Mouse (Mus musculus) gastrocnemius, postnatal 10 days (tissue): ENCODE measurements around the gene Pcnx2. TPM values are rescaled to one million over a fixed set of nuclear protein-coding genes. Genes with fewer than 3 reads are reported as not detected.
A peak's percentile ranks its signal among the peaks of the same experiment; 100 is the strongest.

Experiments
- DNase-seq: peaks from one replicate; pipeline ENCODE4 v3.0.0; 2021; ENCODE audit warnings: mixed read lengths
- total RNA-seq, 2 experiments: library from RNA; stranded (reverse); gene quantifications; 2 replicates each; pipeline ENCODE4 v1.2.3; 2021

Gene Pcnx2
- total RNA-seq, 2 experiments from 2014 or later = 0.45 to 0.59 TPM

DNA sequence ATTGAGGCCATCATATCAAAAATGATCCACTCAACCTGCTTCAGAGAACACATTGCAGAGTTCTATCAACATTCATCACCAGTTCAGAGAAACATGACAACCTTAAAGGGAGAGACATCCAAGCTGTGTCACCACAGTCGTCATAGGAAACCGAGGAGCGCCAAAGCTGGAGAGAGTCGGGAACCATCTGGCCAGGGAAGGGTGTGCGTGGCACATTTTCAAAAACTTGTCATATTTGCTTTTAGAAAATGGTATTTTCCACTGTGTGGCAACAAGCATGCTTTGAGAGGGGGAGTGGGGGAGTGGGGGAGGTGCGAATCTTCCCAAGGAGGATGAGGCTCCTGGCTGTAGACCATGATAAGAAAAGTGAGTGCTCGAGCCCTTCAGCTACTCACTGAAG, 78.3 kb downstream of the Pcnx2 start:
- no peak for DNase-seq

DNA sequence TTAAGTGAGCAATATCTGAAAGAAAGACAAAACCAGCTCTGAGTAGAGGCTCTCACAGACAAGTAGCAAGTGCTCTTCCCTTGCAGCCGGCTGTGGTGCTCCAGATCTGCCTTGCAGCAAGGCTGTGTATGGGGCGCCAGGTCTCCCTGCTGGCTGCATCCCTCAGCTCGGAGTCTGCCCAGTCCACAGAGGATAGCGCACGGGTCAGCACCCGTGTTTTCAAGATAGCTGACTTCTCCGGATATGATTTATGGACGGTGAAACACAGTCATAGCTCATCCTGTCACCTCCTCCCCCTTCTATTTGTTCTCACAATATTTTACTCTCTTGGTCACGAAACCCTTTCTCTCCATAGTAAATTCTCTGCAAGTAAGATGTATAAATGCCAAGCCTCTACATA, 79.3 kb downstream of the Pcnx2 start:
- no peak for DNase-seq

- DNase-seq = no peak
These were observed 81.4 kb downstream of the Pcnx2 start for GRCm38 (mm10) chr8:125816742-125817141.

DNA sequence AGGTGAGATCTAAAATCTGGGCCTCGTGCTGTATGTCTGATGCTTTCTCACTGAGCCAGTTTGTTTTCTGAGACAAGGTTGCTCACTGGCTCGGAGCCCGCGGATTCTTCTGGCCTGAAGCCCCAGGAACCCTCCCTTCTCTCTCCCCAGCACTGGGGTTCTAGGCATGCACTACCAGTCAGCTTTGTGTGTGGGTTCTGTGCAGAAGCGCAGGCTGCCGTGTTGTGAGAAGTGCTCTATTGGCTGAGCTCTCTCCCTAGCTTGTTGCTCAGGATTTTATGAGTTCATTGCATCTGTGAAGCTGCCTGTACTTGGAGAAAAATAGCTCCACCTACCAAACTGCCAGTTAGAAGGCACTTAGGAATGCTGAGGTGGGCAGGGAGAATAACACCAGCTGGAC, 89.3 kb downstream of the Pcnx2 start:
- no peak for DNase-seq

DNA sequence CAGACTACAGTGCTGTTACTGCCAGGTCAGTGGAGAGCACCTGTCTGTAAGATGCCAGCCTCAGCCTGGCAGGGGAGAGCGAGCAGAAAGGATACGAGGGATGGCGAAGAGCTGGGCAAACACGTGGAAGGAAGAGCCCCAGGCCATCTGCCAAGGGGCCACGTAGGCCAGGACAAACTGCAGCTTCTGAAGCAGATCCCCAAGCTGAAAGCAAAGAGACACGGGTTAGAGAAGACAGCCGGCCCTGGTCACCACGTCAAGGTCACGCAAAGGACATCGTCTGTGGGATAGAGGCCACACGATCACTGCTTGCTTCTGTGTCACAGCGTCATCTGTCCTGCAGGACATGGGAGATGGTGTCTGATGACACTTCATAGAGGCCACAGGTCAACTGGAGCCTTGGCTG, 90.2 kb downstream of the Pcnx2 start:
- DNase-seq = no peak

GRCm38 (mm10) chr8:125806459-125806858, 91.7 kb downstream of the Pcnx2 start:
- no peak for DNase-seq

- DNase-seq = no peak
These were observed 101.1 kb downstream of the Pcnx2 start for GRCm38 (mm10) chr8:125796970-125797369.

DNA sequence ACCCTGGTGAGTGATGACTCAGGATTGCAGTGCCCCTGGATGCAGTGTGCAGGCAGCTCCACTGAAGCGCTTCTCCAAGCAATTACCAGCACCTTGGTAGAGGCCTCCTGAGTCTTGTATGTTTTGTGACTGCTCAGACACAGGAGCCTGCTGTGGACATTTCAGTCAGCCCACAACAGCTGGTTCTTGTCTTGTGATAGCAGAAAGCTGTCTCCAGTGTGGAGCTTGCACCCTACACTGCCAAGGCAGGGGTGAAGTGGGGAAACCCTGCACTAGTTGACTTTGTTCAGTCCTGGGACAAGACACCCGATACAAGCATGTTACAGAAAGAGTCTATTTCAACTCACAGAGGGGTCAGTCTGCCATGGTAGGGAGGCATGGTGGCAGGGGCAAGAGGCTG, 102.8 kb downstream of the Pcnx2 start:
- no peak for DNase-seq

- DNase-seq = no peak
These were observed 105.2 kb downstream of the Pcnx2 start for GRCm38 (mm10) chr8:125792816-125793455.

- DNase-seq = no peak
These were observed 111.2 kb downstream of the Pcnx2 start for GRCm38 (mm10) chr8:125786886-125787285.

DNA sequence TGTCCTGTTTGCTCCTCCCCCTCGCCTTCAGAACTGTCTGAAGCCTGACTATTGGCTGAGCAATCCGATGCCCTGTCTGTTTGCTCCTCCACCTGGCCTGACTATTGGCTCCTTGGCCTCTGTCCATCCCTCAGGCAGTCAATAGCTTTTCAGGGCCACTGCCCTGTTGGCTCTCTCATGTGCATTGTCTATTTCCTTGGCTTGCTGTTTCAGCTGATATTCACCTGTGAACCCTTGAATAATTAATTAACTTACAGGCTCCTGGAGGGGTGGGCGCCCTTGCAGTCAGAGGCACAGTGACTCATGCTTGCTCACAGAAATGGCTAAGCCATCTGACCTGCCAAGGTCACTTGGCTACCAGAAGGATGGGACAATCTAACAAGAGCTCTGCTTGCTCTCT, 116.0 kb downstream of the Pcnx2 start:
- no peak for DNase-seq

GRCm38 (mm10) chr8:125779656-125780055, 118.5 kb downstream of the Pcnx2 start:
- no peak for DNase-seq

GRCm38 (mm10) chr8:125778919-125779318, 119.2 kb downstream of the Pcnx2 start:
- DNase-seq = no peak

GRCm38 (mm10) chr8:125777478-125778164, 120.5 kb downstream of the Pcnx2 start:
- DNase-seq = no peak

DNA sequence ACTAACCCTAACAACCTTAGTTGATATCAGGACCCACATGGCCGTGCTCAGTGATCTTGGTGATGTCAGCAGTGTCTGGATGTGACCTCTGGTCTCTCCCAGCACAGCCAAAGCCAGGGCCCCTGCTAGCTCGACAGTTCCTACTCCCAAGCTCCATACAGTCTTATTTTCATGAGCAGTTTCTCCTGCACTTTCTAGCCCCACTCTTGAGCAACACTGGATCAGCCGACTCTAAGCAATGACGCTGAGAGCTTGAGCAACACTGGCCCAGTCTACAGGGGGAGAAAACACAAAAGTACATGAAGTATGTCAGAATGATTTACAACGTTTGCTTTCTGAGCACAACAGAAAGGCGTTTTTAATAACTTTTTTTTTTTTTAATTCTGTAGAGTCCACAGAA, 121.3 kb downstream of the Pcnx2 start:
- DNase-seq = no peak

DNA sequence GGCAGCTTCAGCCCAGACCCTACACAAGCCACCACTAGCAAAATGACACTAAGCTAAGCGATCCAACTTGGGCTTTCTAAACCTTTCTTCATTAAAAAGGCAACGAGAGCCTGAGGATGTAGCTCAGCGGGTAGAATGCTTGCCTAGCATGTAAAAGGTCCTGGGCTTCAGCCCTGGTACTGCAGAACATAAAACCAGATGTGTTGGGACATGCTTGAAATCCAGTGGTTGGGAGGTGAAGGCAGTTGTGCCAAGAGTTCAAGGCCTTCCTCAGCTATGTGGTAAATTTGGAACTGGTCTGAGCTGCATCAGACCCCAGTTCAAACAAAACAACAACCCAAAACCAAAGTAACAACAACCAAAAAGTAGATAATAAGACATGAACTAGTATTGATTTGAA, 121.8 kb downstream of the Pcnx2 start:
- DNase-seq = no peak

DNA sequence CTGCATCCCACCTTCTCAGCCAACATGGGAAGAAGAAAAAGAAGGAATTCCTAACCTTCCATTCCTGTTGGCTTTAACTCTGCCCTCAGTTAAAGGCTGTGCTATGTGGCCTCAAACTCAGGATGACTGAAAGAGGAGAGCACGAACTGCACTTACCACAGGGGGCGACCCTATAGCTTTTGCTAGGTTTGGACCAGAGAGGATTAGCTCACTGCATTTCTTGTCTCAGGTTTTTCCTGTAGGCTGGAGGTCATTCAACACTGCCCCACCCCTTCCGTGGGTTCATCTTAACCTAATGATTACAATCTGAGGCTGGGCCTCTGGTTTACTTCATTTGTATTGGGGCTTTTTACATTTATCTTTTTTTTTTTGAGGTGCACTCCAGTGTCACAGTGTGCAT, 123.1 kb downstream of the Pcnx2 start:
- no peak for DNase-seq

DNA sequence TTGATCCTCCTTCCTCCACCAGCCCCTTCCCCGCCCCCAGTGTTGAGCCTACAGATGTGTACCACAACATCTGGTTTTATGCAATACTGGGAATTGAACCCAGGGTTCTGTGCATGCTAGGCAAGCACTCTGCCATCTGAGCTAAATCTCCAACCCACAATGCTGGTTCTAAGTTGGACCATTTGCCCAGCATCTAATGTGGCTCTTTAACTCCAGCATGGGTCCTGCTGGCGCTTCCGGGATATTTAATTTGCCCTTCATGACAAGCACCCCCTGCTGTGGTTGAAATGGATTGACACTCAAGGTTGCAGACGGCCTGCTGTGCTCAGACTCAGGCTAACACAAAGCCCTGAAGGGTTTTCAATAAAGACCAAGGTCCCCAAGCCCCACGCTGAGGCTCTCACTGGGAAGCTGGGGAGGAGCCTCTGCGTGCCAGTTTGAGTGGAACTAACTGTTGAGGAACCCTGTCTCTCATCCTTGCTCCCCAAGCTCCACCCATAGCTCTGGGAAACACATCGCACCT, 124.8 kb downstream of the Pcnx2 start:
- DNase-seq = no peak

DNA sequence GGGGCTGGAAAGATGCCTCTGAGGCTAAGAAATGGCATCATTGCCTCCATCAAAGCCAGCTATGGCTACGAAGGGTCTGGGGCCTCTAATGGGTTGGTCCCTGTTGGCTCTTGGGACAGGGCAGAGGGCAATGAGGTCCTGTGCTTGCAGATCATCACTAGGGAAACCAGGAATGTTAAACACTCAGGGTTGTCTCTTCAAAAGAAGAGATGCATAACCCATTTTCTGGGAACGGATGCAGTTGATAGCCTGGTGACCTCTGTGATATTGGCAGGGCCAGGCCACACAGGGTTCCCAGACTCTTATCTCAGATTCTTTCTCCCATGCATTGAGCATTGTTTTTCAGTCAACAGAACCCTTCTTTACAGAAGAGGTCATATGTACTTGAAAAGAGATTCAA, 125.8 kb downstream of the Pcnx2 start:
- DNase-seq = no peak

GRCm38 (mm10) chr8:125768079-125768478, 130.0 kb downstream of the Pcnx2 start:
- DNase-seq = no peak

- no peak for DNase-seq
These were observed 134.9 kb downstream of the Pcnx2 start for GRCm38 (mm10) chr8:125763066-125763786.

DNA sequence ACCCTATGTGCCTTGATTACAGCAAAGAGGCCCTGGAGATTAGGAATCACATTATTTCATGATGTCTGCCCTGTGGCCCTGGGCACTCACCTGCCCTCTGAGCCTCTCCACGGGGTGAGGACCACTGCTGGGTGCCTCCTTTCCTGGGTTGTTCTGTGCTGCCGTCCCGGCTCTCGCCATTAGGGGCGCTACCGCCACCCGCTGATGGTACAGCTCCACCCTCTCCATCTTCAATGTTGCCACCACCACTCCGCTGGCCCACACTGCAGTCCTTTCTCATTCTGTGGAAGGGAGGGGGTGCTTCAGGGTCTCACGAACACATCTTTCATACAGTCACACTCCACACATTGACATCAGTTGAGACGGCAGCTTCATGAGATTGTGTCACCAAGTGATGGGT, 139.1 kb downstream of the Pcnx2 start:
- DNase-seq = peak; percentile 58

DNA sequence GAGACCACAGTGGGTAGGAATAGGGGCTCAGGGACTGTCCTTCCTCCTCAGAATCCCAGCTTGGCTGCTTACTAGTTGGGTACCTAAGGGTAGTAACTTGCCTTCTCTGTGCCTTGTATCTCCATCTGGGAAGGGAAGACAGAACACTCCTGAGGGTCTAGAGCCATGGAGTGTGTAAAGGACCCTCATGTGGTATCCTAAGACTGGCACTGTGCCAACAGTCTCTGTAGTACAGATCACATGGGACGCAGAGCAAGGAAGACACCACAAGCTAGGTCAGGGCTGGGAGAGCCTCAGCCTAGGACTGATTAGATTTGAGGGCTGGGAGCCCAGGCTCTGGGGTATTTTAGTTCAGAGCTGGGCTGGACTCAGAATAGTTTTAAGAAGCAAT, 141.0 kb downstream of the Pcnx2 start:
- no peak for DNase-seq
